Mouse (Mus musculus): ENCODE measurements around the gene Gm20715.
"Not testable (repeated sequence)": the region's sequence is repeated elsewhere in the genome, so short reads cannot be mapped to it uniquely, and the experiment has no call there.

The Gm20715 gene

GRCm38 (mm10) chr7:6430342-6430741 is 20.3 kb downstream of the Gm20715 start:
- peak; percentile 39 for DNase-seq

- DNase-seq: no peak
These were observed 28.3 kb downstream of the Gm20715 start, which contains the start of gene Olfr1344 for GRCm38 (mm10) chr7:6438388-6438787. Olfr1344 (plus strand) TSS chr7:6438688.

- no peak for DNase-seq
These were observed 31.1 kb downstream of the Gm20715 start for GRCm38 (mm10) chr7:6441173-6441572.

- no peak for DNase-seq
These were observed 37.7 kb downstream of the Gm20715 start for GRCm38 (mm10) chr7:6447771-6448170.

DNA sequence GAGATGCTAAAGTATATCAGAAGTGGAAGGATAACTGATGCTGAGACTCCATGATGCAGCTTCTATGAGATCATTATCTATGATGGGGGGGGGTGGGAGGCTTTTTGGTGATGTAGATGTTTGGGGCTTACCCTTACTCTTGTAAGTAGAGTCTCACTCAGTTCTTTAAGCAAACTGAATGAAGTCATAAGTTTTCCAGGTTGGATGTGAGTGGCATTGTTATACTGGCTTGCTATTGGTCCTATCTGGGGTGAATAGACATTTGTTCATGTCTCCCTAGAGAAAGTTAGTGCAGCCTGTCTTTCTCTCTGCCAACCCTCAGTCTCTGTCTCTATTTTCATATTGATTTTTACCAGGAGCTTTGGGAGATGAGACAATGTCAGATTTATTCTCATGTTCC is 45.8 kb downstream of the Gm20715 start, which contains the start of gene Olfr1336:
Olfr1336 (plus strand) TSS at position 301 of the 400 bp plus-strand sequence.
- no peak for DNase-seq

GRCm38 (mm10) chr7:6456399-6456798 is 46.3 kb downstream of the Gm20715 start:
- peak; percentile 34 for DNase-seq

- no peak for DNase-seq
These were observed 56.9 kb downstream of the Gm20715 start, which contains the start of gene Olfr1346 for GRCm38 (mm10) chr7:6466951-6467350. Olfr1346 (plus strand) TSS chr7:6467101.

- not testable (repeated sequence) for DNase-seq
These were observed 67.6 kb downstream of the Gm20715 start for GRCm38 (mm10) chr7:6477633-6478032.

DNA sequence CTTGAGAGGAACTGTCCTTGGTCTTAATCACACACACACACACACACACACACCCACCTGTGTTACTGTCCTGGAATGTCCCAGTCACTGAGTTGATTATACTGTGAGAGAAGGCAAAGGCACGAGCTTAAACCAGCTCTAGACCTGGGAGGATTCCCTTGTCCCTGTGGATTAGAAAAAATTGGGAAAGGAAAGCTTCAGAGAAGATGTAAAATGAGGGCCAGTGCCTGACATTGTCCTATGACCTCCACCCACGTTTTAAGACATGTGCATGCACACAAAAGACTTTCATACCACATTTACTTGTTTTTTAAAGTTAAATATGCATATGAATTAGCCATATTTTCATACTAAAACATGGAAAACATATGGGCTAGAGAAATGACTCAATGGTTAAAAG is 76.8 kb downstream of the Gm20715 start, which contains the start of gene Olfr5:
Olfr5 (minus strand) TSS at position 101 of the 400 bp plus-strand sequence.
- DNase-seq: no peak
